Mouse (Mus musculus) hindbrain, embryonic 16.5 days (tissue): ENCODE results near the gene Smox. TPM values are rescaled to one million over a fixed set of nuclear protein-coding genes. Genes with fewer than 3 reads are reported as not detected.

Source experiments
- ATAC-seq: fragments of 200-750 bp; cut with Nextera tagmentation; 2 replicates; pipeline ENCODE4 v1.8.0; 2017; ENCODE audit warnings: moderate TSS enrichment, moderate library complexity
- H3K27ac ChIP-seq: fragments of 300-500 bp; sonication (generic); 2 replicates; pipeline ENCODE4 v1.5.1; 2014; ENCODE audit warnings: low read depth, mild to moderate bottlenecking, control low read depth, low read length, moderate library complexity
- H3K27me3 ChIP-seq: fragments of 300-500 bp; sonication (generic); replicated peaks from 2 replicates; pipeline ENCODE4 v1.6.1; 2014; ENCODE audit warnings: low read length; ENCODE audit not compliant: control insufficient read depth, insufficient read depth
- H3K36me3 ChIP-seq: fragments of 300-500 bp; sonication (generic); 2 replicates; pipeline ENCODE4 v1.6.1; 2014; ENCODE audit warnings: mild to moderate bottlenecking, low read length, moderate library complexity, mixed read lengths; ENCODE audit not compliant: control insufficient read depth, insufficient read depth
- H3K4me1 ChIP-seq: fragments of 300-500 bp; sonication (generic); 2 replicates; pipeline ENCODE4 v1.6.1; 2014; ENCODE audit warnings: low read depth, low read length; ENCODE audit not compliant: control insufficient read depth, insufficient read depth
- H3K4me2 ChIP-seq: fragments of 300-500 bp; sonication (generic); 2 replicates; pipeline ENCODE4 v1.6.1; 2014; ENCODE audit warnings: mild to moderate bottlenecking, low read length, control low read depth, moderate library complexity
- H3K4me3 ChIP-seq: fragments of 300-500 bp; sonication (generic); 2 replicates; pipeline ENCODE4 v1.5.1; 2014; ENCODE audit warnings: mild to moderate bottlenecking, low read length, control low read depth, moderate library complexity
- H3K9ac ChIP-seq: fragments of 300-500 bp; sonication (generic); 2 replicates; pipeline ENCODE4 v1.6.1; 2014; ENCODE audit warnings: low read depth, mild to moderate bottlenecking, control low read depth, low read length, moderate library complexity
- H3K9me3 ChIP-seq: fragments of 300-500 bp; sonication (generic); 2 replicates; pipeline ENCODE4 v1.6.1; 2014; ENCODE audit warnings: mild to moderate bottlenecking, low read length, moderate library complexity; ENCODE audit not compliant: control insufficient read depth
- WGBS: fragments of 180-500 bp; shearing (Covaris S2); extraction: QIAGEN DNeasy Blood & Tissue Kit; methylation state at CpG from one replicate; pipeline ENCODE4 v1.1.7; 2014; 5-methylcytosine and 5-hydroxymethylcytosine counted together
- polyA plus RNA-seq: library from polyadenylated mRNA; unstranded; fragments of >200 nt; fragmentation: Nextera tagmentation; extraction: Ambion mirVana; gene quantifications from 2 replicates; pipeline ENCODE4 v1.2.1, GENCODE M21; 2015

Smox gene
- polyA plus RNA-seq, 1 experiment from 2014 or later = 70.9 TPM

- Histone ChIP-seq H3K9ac (no peak overlapping the region), H3K4me1 (peaks cover 17% of the 10 kb centered on the region), H3K4me3 (no peak overlapping the region), H3K9me3 (no peaks in the 10 kb centered on the region), H3K27ac (no peak overlapping the region), H3K27me3 (no peaks in the 10 kb centered on the region), H3K36me3 (no peaks in the 10 kb centered on the region), H3K4me2 (no peak overlapping the region)
- WGBS = 61% methylated on average over 5 of the region's 5 CpGs
- no peak for ATAC-seq
Measured at GRCm38 (mm10) chr2:131499290-131499845, 8.1 kb downstream of the Smox start.

GRCm38 (mm10) chr2:131501886-131502285 lies 10.6 kb downstream of the Smox start:
- Histone ChIP-seq H3K36me3 (no peaks in the 10 kb centered on the region), H3K27ac (peak overlapping the region; percentile 34; the same call in 1 of the 2 replicates), H3K9ac (no peak overlapping the region; the same call in 1 of the 2 replicates), H3K4me3 (no peak overlapping the region), H3K4me1 (peaks cover 17% of the 10 kb centered on the region), H3K27me3 (no peaks in the 10 kb centered on the region), H3K9me3 (no peaks in the 10 kb centered on the region), H3K4me2 (no peak overlapping the region)
- whole genome bisulfite sequencing = 69% methylated on average over 5 of the region's 5 CpGs
- peak; percentile 66; the same call in 1 of the 2 replicates for ATAC-seq

GRCm38 (mm10) chr2:131502561-131502960 lies 11.3 kb downstream of the Smox start:
- Histone ChIP-seq H3K27ac (no peak overlapping the region; the same call in 1 of the 2 replicates), H3K4me1 (peaks cover 18% of the 10 kb centered on the region), H3K27me3 (no peaks in the 10 kb centered on the region), H3K36me3 (no peaks in the 10 kb centered on the region), H3K9me3 (no peaks in the 10 kb centered on the region), H3K4me2 (no peak overlapping the region), H3K9ac (no peak overlapping the region; the same call in 1 of the 2 replicates), H3K4me3 (no peak overlapping the region)
- WGBS = 78% methylated on average over 5 of the region's 5 CpGs
- no peak for ATAC-seq

GRCm38 (mm10) chr2:131505431-131505830 lies 14.1 kb downstream of the Smox start:
- no peak overlapping the region for H3K4me2 ChIP-seq
- no peak for ATAC-seq
- no peak overlapping the region for H3K9ac ChIP-seq
- no peaks in the 10 kb centered on the region for H3K36me3 ChIP-seq
- no peak overlapping the region; the same call in 1 of the 2 replicates for H3K27ac ChIP-seq
- H3K4me1 ChIP-seq = peaks cover 37% of the 10 kb centered on the region
- no peaks in the 10 kb centered on the region for H3K27me3 ChIP-seq
- no peak overlapping the region for H3K4me3 ChIP-seq
- no peaks in the 10 kb centered on the region for H3K9me3 ChIP-seq

GRCm38 (mm10) chr2:131506358-131506757 lies 15.1 kb downstream of the Smox start:
- H3K4me2 ChIP-seq = no peak overlapping the region; the same call in 1 of the 2 replicates
- H3K4me1 ChIP-seq = peaks cover 32% of the 10 kb centered on the region
- H3K36me3 ChIP-seq = no peaks in the 10 kb centered on the region

GRCm38 (mm10) chr2:131508501-131508900 lies 17.2 kb downstream of the Smox start:
- Histone ChIP-seq H3K36me3 (no peaks in the 10 kb centered on the region), H3K4me1 (peaks cover 30% of the 10 kb centered on the region), H3K4me2 (no peak overlapping the region; the same call in 1 of the 2 replicates), H3K9me3 (no peaks in the 10 kb centered on the region), H3K4me3 (no peak overlapping the region), H3K27ac (peak overlapping the region; percentile 42; the same call in 1 of the 2 replicates), H3K9ac (no peak overlapping the region), H3K27me3 (no peaks in the 10 kb centered on the region)
- WGBS = 57% methylated on average over 2 of the region's 2 CpGs
- peak; percentile 71 for ATAC-seq

More at GRCm38 (mm10) chr2:131506358-131506757, 15.1 kb downstream of the Smox start:
- 13% methylated on average over 3 of the region's 3 CpGs for WGBS
- H3K4me3 ChIP-seq = no peak overlapping the region
- 0 out of 2 replicates have a peak overlapping the region, but pooled peaks have one; percentile 43 for H3K9ac ChIP-seq
- H3K9me3 ChIP-seq = no peaks in the 10 kb centered on the region
- no peaks in the 10 kb centered on the region for H3K27me3 ChIP-seq
- peak; percentile 71 for ATAC-seq
- peak overlapping the region; percentile 68 for H3K27ac ChIP-seq

GRCm38 (mm10) chr2:131509671-131510313 lies 18.5 kb downstream of the Smox start:
- no peaks in the 10 kb centered on the region for H3K36me3 ChIP-seq
- no peaks in the 10 kb centered on the region for H3K9me3 ChIP-seq
- ATAC-seq = no peak
- peak overlapping the region; percentile 42; the same call in 1 of the 2 replicates for H3K9ac ChIP-seq
- H3K4me1 ChIP-seq = peaks cover 34% of the 10 kb centered on the region
- no peaks in the 10 kb centered on the region for H3K27me3 ChIP-seq
- peak overlapping the region; percentile 47 for H3K4me2 ChIP-seq
- 16% methylated on average over 17 of the region's 17 CpGs for WGBS
- H3K4me3 ChIP-seq = no peak overlapping the region
- H3K27ac ChIP-seq = no peak overlapping the region

- ATAC-seq = no peak
- peaks cover 34% of the 10 kb centered on the region for H3K4me1 ChIP-seq
- H3K4me3 ChIP-seq = no peak overlapping the region
- no peaks in the 10 kb centered on the region for H3K9me3 ChIP-seq
- WGBS = 65% methylated on average over 5 of the region's 5 CpGs
- no peaks in the 10 kb centered on the region for H3K27me3 ChIP-seq
- no peak overlapping the region for H3K27ac ChIP-seq
- H3K9ac ChIP-seq = no peak overlapping the region
- H3K36me3 ChIP-seq = no peaks in the 10 kb centered on the region
- H3K4me2 ChIP-seq = no peak overlapping the region
Measured at GRCm38 (mm10) chr2:131510531-131510930, 19.2 kb downstream of the Smox start.

- 0 out of 2 replicates have a peak, but pooled peaks cover 3% of the 10 kb centered on the region for H3K36me3 ChIP-seq
- H3K27me3 ChIP-seq = no peaks in the 10 kb centered on the region
- WGBS = 42% methylated on average over 2 of the region's 2 CpGs
- no peaks in the 10 kb centered on the region for H3K9me3 ChIP-seq
- ATAC-seq = 0 out of 2 replicates have a peak, but pooled peaks have one; percentile 51
- H3K4me2 ChIP-seq = no peak overlapping the region
- peaks cover 22% of the 10 kb centered on the region for H3K4me1 ChIP-seq
- H3K4me3 ChIP-seq = no peak overlapping the region
- no peak overlapping the region for H3K9ac ChIP-seq
- no peak overlapping the region for H3K27ac ChIP-seq
Measured at GRCm38 (mm10) chr2:131513477-131513876, 22.2 kb downstream of the Smox start.
